Mouse (Mus musculus): ENCODE data around the gene Phldb2.
A peak's percentile ranks its signal among the peaks of the same experiment; 100 is the strongest.

The Phldb2 gene

DNA sequence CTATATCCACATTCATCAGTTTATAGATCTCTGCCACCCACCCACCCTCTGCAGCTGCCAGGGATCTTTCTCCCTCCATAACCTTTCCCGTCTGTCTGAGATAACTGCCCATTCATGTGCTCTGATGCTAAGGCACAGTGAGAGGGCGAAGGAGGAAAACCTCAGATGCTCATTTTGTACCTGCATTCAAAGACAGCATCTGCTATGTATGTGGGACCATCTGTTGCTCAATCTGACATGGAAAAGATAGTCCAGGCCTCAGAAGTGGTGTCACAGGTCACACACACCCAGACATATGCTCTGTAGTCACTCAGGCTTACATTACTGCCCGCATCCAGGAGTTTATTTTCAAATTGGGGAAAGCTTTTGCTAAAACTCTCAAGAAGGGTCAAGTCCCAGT, 112.4 kb downstream of the Phldb2 start:
- no peak for DNase-seq (ENCODE audit: low spot score in 2 of 2)

DNA sequence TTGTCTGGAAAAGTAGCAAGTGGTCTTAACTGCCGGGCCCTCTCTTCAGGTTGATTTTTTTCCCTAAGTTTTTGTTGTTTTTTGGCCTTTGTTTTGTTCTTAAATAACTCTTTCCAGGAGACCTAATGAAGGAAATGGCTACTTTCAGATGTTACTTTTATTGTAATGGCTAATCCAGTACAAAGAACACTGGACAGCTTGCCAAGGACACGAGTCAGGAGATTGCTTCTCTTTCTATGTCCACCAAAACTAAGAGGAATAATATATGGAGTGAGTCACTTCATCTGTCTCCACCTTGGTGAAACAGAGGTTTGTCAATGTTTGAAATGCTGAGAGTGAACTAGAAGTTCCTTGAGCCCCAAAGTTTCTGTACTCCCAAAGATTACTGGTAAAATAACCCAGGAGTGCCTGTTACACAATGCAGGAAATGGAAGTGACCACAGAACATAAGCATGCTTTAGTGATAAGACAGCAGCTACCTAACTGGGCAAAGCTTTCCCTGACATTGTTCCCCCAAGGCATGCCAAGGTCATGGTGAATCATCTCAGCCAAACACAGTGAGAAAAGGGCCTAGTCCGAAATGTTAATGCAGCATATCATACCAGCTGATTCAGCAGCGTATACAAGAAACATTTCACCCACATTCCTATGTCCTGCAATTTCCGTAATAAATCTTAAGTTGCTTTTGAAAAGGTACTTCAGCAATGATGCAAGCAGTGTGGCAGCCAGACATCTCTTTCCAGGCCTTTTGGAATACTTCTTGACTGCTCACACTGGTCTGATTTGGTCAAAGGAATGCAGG, 115.7 kb downstream of the Phldb2 start:
- no peak for DNase-seq (ENCODE audit: low spot score in 2 of 2)

- DNase-seq (ENCODE audit: low spot score in 2 of 2): no peak
These were observed 120.7 kb downstream of the Phldb2 start for GRCm38 (mm10) chr16:45832747-45833108.

DNA sequence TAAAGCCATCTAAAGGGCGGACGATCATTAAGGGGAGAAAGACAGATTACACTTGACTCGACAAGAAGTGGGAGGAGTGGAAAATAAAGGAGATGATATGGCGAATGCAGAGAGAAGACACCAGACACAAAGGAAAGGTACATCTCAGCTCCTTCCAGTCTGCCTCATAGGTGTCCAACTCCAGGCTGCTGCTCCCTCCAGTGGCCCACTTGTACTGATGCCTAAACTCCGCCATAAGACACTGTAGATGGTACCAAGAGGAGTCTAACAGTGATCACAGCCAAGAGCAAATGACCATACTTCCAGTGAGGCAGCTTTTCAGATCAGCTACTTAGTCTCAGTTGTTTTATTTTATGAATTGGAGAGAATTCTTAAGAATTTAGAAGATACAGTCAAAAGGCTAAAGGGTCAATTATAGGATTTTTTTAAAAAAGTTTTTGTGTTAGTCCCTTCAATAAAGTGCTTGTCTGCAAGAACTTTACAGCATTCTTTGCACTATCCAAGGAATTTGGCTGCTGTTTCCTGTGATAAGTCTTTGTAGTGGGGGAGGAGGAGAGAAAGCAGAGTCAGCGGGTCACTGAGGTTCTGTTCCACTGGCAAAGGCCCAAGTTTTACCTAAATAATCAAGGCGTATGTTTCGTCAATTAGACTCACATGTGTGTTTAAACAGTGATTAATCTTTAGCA, 121.2 kb downstream of the Phldb2 start:
- no peak for DNase-seq (ENCODE audit: low spot score in 2 of 2)

- no peak for DNase-seq (ENCODE audit: low spot score in 2 of 2)
These were observed 122.1 kb downstream of the Phldb2 start for GRCm38 (mm10) chr16:45831094-45831872.

- DNase-seq (ENCODE audit: low spot score in 2 of 2): no peak
These were observed 123.1 kb downstream of the Phldb2 start for GRCm38 (mm10) chr16:45830096-45830866.

DNA sequence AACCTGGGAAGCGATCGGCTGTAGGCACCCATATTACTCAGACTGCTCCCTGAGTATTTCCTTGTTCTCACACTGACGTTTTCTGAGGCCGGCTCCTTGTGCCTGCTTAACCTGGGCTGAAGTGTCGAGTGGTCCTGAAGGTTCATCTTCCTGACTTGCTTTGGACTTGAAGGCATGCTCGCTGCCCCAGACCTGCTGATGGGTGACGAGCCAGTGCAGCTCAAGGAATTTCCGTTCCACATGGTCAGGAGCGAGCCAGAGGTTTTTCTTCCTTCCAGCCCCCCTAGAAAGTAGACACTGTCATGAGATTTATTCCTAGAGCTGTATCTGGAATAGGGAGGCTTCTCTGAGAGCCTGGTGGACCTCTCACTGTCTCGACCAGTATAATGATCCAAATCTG, 128.1 kb downstream of the Phldb2 start:
- no peak for DNase-seq (ENCODE audit: low spot score in 2 of 2)

DNA sequence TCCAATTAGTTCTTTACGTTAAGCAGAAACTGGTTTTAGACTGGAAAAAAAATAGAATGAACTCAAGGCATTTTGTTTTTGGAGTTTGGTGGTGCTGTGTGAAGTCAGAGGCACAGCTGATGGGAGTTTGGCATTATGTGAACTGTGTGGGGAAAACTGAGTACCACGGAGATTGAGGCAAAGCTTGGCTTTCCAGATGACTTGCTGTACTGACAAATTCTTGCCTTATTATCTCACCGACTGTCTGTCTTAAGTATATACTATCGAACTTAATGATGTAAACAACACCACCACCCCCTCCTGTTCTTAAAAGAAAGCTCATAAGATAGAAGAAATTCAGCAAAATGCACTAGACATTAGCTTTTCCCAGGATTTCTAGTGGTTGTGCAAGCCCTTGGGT, 129.4 kb downstream of the Phldb2 start:
- no peak for DNase-seq (ENCODE audit: low spot score in 2 of 2)

GRCm38 (mm10) chr16:45819911-45820310, 133.5 kb downstream of the Phldb2 start:
- no peak for DNase-seq (ENCODE audit: low spot score in 2 of 2)

DNA sequence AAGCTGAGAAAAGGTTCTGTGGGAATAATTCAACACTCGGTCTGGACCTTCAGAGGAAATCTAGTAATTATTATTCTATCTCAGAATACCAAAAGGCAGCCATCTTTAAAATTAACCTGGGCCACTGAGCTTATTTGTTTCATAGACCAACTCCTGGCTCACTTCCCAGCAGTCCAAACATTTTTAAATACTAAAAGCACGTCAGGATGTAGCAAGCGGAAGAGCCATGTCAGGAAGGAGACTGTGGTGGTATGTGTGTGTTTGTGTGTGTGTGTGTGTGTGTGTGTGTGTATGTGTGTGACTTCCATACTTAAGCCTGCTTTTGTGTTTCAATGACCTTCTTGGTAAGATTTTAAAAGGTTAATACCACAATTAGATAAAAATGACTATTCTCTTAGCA, 135.6 kb downstream of the Phldb2 start:
- no peak for DNase-seq (ENCODE audit: low spot score in 2 of 2)

DNA sequence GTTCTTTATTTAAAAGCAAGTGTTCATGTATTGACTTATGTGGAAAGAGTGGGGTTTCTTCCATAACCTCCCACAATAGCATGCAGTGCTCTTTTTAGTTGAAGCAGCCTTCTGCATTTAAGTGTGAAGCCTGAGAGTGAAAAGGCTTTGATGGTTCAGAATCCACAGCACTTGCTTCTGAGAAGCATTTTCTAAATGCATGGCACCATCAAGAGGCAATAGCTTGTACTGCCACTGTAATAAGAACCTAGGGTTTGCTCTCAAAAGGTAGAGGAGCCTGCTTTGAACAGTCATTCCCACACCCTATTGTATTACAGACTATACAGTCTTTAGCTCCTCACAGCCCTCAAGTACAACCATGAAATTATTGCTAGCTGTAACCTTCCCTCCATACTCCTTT, 136.7 kb downstream of the Phldb2 start:
- DNase-seq (ENCODE audit: low spot score in 2 of 2): peak; percentile 35 to 38

DNA sequence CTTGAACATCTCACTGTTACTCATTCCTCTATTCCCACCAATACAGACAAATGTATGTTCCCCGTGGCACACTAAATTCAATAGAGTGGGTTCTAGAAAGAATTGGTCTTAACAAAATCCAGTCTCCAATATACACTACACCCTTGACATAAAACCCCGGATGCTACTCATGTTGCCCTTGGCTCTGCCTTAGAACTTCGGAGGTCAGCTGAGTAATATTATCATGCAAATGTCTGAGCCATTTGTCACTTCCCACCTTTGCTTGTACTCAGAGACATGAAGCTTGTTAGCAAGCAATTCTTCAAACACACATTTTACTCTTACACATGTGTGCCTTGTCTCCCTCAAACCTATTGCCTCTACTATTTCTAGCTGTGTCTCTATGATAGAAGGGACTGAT, 138.8 kb downstream of the Phldb2 start:
- DNase-seq (ENCODE audit: low spot score in 2 of 2): no peak

DNA sequence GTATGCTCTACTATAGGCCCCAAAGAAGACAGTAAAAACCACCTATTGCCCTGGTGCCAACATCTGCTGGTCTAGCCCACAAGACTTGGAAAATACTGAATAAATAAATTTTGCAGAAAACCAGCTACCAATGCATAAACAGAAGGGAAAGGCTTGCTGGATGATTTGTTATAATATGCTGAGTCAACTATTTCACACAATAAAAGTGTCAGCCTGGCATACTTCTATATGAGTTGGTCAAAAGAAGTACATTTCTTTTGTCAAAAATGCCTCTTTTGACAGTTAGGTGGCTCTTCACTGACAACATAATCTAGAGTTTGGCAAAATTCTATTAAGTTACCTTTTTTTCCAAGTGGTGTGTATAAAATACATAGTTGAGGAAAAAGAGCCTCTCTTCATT, 141.6 kb downstream of the Phldb2 start:
- DNase-seq (ENCODE audit: low spot score in 2 of 2): no peak

DNA sequence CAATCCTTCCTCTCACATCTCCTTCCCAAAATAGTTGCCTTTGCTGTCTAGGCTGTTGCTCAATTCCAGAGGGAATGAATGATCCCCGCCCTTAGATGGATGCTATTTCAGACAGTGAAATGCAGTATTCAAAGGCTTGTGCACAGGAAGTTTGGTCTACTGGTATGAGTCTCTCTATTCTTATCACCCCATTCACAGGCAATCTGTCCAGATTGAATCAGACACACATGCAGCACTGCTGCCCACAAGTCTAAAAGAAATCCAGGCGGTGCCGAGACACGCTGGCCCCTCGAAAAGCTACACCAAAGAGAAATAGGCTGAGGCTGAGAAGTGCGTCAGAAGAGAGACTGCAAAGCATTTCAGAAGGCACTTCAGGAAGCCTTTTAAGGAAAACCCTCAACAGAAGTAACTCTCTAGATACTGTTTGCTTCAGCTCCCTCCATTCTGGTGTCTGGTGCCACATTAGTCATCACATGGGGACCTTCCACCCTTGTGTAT, 142.5 kb downstream of the Phldb2 start:
- peak; percentile 41 for DNase-seq (ENCODE audit: low spot score in 2 of 2)

DNA sequence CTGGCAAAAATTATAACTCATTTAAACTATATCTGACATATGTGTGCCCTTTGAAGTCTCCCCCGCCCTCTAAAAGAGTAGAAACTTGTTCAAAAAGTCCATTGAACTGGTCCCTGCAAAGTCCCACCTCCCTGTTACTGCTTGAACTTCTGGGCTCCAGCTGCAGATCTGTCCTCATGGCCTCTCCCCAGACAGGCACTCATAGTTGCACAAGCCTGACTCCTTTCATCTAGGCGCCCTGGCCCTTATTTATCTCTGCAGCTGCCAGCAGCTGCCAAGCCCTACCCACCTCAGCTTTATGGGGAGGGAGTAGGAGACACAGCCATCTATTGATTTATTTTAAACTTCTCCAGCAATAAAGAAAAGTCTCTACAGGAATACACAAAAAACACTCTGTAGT, 143.2 kb downstream of the Phldb2 start:
- no peak for DNase-seq (ENCODE audit: low spot score in 2 of 2)

DNA sequence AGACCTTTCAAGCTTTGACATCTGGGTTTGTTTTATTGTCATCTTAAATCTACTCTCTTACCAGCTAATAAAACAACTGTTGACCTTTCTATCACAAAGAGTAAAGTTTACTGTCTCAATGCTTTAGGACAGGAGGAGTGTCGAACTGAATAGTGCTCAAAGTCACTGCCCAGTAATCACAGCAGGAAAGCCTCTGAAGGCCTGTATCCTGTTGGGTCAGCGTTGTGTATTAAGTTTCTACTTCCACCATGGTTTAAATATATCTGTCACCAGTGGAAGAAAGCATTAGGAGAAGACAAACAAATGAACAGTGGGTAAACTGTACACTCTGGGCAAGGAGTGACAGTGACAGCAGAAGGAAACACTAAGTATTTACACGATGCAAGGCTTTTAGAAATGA, 148.7 kb downstream of the Phldb2 start:
- no peak for DNase-seq (ENCODE audit: low spot score in 2 of 2)

GRCm38 (mm10) chr16:45800406-45800805, 153.0 kb downstream of the Phldb2 start:
- DNase-seq (ENCODE audit: low spot score in 2 of 2): no peak

GRCm38 (mm10) chr16:45799150-45799549, 154.2 kb downstream of the Phldb2 start:
- DNase-seq (ENCODE audit: low spot score in 2 of 2): no peak

DNA sequence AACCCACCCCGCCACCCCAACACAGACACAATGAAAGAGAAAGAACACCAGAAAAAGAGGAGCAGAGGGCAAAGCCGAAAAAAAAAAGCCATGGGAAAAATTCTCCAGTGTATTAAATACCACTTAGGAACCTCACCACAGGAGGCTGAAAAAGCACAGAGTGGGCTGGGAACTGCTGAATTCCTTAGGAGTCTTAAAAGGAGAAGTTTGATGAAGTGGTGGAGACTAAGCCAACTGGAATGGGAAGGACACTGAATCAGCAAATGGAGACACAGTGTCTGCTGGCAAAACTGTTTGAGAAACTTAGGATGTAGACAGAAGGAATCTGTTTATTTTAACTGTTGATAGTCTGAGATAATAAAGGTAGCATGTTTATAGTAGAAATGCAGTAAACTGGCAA, 154.8 kb downstream of the Phldb2 start:
- DNase-seq (ENCODE audit: low spot score in 2 of 2): no peak

DNA sequence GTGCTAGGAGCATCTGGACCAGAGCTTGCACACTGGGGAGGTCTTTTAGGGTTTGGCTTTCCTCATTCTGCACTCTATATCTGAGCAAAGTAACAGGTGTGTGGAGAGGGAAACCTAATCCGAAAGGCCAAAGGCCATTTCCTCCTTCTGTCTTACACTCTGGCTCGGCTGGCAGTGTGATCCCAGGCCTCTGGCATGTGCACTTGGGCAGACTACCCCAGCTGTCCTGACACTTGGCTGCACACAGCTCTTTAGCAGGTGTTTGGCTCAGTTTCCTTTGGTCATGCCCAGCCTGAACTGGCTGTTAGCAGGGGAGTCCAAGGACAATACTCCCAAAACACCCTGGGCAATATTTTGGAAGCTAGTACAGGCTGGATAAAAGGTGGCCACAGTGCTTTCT, 156.6 kb downstream of the Phldb2 start:
- DNase-seq (ENCODE audit: low spot score in 2 of 2): no peak

- DNase-seq (ENCODE audit: low spot score in 2 of 2): no peak
These were observed 158.2 kb downstream of the Phldb2 start for GRCm38 (mm10) chr16:45795188-45795693.

DNA sequence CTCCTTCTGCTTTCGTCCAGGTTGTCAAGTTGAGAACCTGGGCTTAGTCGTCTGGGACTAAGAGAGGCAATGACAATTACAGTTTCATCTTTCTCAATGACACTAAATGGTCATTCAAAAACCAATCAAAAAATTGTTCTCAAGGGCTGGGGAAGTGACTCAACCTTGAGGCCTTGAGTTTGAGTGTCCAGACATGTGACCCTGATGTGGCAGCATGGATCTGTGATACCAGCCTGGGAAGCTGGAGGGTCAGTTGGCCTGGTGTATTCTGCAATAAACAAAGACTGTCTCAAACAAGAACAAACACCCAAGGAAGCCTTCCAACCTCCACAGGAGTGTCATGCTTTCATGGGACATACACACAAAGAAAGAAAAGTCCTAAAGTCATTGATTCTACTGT, 160.6 kb downstream of the Phldb2 start:
- no peak for DNase-seq (ENCODE audit: low spot score in 2 of 2)
